Mouse (Mus musculus): Measurements from ENCODE around the gene Rp2.

GRCm38 (mm10) chrX:20344980-20345379, 19.3 kb upstream of the Rp2 start:
- TF ChIP-seq CTCF (IDR thresholded peaks at IDR 0.05; ENCODE audit: low read depth) (no peak), EP300 (optimal IDR thresholded peaks at IDR 0.05) (no peak)

Measured in stomach, postnatal 0 days (tissue).